Mouse (Mus musculus) heart, adult 10 weeks (tissue): ENCODE data around the gene Fbxw17. TPM values are rescaled to one million over a fixed set of nuclear protein-coding genes. Genes with fewer than 3 reads are reported as not detected.

Experiments used
- polyA plus RNA-seq: library from polyadenylated mRNA; stranded (reverse); fragments of 350-450 nt; fragmentation: Illumina TruSeq; extraction: RNeasy Lipid Tissue Mini Kit (QIAGEN cat#74804); gene quantifications from one replicate; pipeline ENCODE4 v1.2.3, GENCODE M21; 2014; ENCODE audit warnings: low read depth, low replicate concordance

The Fbxw17 gene
- polyA plus RNA-seq: 7.8 TPM

DNA sequence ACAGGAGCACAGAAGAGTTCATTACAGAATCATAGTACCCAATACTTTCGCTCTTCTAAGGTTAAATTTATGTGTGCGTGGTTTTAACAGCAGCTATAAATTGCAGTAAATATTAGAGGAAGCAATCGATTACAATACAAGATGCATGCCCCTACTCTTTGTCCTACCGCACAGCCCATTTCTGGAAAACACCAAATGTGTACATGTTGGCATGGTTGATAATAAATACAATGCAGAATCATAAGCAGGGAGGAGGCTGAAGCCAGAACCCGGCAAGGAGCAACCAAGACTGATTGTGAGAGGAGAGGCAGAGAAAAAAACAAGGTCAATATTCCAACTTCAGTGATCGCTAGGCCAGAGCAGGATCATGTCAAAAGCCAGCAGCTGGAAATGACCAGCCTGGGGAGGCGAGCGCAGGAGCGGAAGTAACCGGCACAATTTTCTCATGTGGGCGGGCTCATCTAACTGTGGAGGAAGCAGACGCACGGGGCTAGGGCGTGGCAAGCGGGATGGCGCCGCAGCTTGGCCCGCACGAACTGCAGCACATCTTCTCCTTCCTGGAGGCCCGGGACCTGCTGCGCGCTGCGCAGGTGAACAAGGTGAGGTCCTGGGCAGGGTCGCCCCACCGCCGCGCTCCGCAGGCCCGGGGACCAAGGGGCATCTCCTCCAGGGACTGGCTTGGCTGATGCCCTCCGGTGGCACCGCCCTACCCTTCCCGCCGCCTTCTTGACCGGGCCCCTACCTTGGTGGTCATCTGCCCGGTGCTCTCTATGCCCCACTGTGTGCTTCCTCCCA lies at the start of gene Fbxw17:
Gene Fbxw17, plus strand, starts transcription at position 476 of the 795 bp plus-strand sequence.

DNA sequence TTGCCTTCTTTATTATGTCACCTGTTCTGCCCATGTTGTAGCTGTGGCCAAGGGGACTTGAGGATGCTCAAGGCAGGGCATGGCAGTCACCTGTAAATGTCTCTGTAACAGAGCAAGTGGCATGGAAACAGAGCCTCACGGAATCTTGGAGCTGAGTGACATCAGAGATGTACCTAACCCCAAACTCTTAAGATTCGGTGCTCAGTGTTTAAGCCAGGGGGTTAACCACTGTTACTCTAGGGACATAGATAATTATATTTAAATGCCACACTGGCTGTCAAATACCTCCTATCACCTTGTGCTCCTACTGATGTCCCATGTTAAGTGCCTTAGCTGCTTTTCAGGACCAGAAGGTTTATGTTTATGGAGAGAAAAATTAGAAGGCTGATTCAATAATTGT lies 26.1 kb downstream of the Fbxw17 start, which contains the start of gene Gm47429:
Gene Gm47429, minus strand, starts transcription at position 101 of the 400 bp plus-strand sequence.

DNA sequence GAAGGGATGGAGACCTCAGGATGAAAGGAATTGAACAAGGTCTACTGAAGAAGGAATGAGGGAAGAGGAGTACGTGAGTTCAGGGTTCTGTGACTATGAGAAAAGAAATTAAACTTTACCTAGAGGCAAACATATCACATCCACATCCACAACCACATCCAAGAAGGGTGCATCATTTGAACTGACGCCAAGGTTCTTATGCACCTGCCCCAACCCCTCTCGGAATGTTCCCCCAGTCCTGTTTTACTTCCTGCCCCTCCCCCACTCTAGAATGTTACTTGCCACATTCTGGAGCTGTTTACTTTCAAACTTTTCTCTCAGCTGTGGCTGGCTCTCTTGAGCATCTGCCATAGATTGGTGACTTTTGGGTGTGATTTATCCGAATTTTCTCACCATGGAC lies 49.3 kb downstream of the Fbxw17 start, which contains the start of gene Nutm2:
Gene Nutm2, plus strand, starts transcription at position 301 of the 400 bp plus-strand sequence.

Other genes starting within 250 kb of the Fbxw17 start
- not detected for gene Gm906, start 167.6 kb upstream of the Fbxw17 start, polyA plus RNA-seq
- not detected for gene Gm47429, start 26.0 kb downstream of the Fbxw17 start, polyA plus RNA-seq
- gene Nutm2, start 49.4 kb downstream of the Fbxw17 start, polyA plus RNA-seq: not detected
- not detected for gene Gm904, start 225.4 kb downstream of the Fbxw17 start, polyA plus RNA-seq